Mouse (Mus musculus) hindbrain, embryonic 16.5 days (tissue): ENCODE measurements around the gene Evc2. TPM values are rescaled to one million over a fixed set of nuclear protein-coding genes. Genes with fewer than 3 reads are reported as not detected.

Experiments used
- ATAC-seq: fragments of 200-750 bp; cut with Nextera tagmentation; 2 replicates; pipeline ENCODE4 v1.8.0; 2017; ENCODE audit warnings: moderate TSS enrichment, moderate library complexity
- H3K27ac ChIP-seq: fragments of 300-500 bp; sonication (generic); 2 replicates; pipeline ENCODE4 v1.5.1; 2014; ENCODE audit warnings: low read depth, mild to moderate bottlenecking, control low read depth, low read length, moderate library complexity
- H3K27me3 ChIP-seq: fragments of 300-500 bp; sonication (generic); replicated peaks from 2 replicates; pipeline ENCODE4 v1.6.1; 2014; ENCODE audit warnings: low read length; ENCODE audit not compliant: control insufficient read depth, insufficient read depth
- H3K36me3 ChIP-seq: fragments of 300-500 bp; sonication (generic); 2 replicates; pipeline ENCODE4 v1.6.1; 2014; ENCODE audit warnings: mild to moderate bottlenecking, low read length, moderate library complexity, mixed read lengths; ENCODE audit not compliant: control insufficient read depth, insufficient read depth
- H3K4me1 ChIP-seq: fragments of 300-500 bp; sonication (generic); 2 replicates; pipeline ENCODE4 v1.6.1; 2014; ENCODE audit warnings: low read depth, low read length; ENCODE audit not compliant: control insufficient read depth, insufficient read depth
- H3K4me2 ChIP-seq: fragments of 300-500 bp; sonication (generic); 2 replicates; pipeline ENCODE4 v1.6.1; 2014; ENCODE audit warnings: mild to moderate bottlenecking, low read length, control low read depth, moderate library complexity
- H3K4me3 ChIP-seq: fragments of 300-500 bp; sonication (generic); 2 replicates; pipeline ENCODE4 v1.5.1; 2014; ENCODE audit warnings: mild to moderate bottlenecking, low read length, control low read depth, moderate library complexity
- H3K9ac ChIP-seq: fragments of 300-500 bp; sonication (generic); 2 replicates; pipeline ENCODE4 v1.6.1; 2014; ENCODE audit warnings: low read depth, mild to moderate bottlenecking, control low read depth, low read length, moderate library complexity
- H3K9me3 ChIP-seq: fragments of 300-500 bp; sonication (generic); 2 replicates; pipeline ENCODE4 v1.6.1; 2014; ENCODE audit warnings: mild to moderate bottlenecking, low read length, moderate library complexity; ENCODE audit not compliant: control insufficient read depth
- WGBS: fragments of 180-500 bp; shearing (Covaris S2); extraction: QIAGEN DNeasy Blood & Tissue Kit; methylation state at CpG from one replicate; pipeline ENCODE4 v1.1.7; 2014; 5-methylcytosine and 5-hydroxymethylcytosine counted together
- polyA plus RNA-seq: library from polyadenylated mRNA; unstranded; fragments of >200 nt; fragmentation: Nextera tagmentation; extraction: Ambion mirVana; gene quantifications from 2 replicates; pipeline ENCODE4 v1.2.1, GENCODE M21; 2015

Evc2 gene
- polyA plus RNA-seq, 1 experiment from 2014 or later, result 5.2 TPM

GRCm38 (mm10) chr5:37388646-37389045 is 50.3 kb downstream of the Evc2 start:
- no peaks in the 10 kb centered on the region for H3K36me3 ChIP-seq
- H3K4me1 ChIP-seq, result no peaks in the 10 kb centered on the region
- H3K4me3 ChIP-seq, result no peak overlapping the region
- H3K9ac ChIP-seq, result no peak overlapping the region
- no peak overlapping the region for H3K27ac ChIP-seq
- no peaks in the 10 kb centered on the region for H3K9me3 ChIP-seq
- 85% methylated on average over 3 of the region's 3 CpGs for WGBS
- no peaks in the 10 kb centered on the region for H3K27me3 ChIP-seq
- no peak overlapping the region for H3K4me2 ChIP-seq
- ATAC-seq, result no peak

GRCm38 (mm10) chr5:37389808-37390495 is 51.7 kb downstream of the Evc2 start:
- no peak overlapping the region for H3K4me3 ChIP-seq
- ATAC-seq, result no peak
- H3K36me3 ChIP-seq, result no peaks in the 10 kb centered on the region
- peaks cover under 1% of the 10 kb centered on the region; the same call in 1 of the 2 replicates for H3K4me1 ChIP-seq
- H3K27me3 ChIP-seq, result no peaks in the 10 kb centered on the region
- H3K27ac ChIP-seq, result no peak overlapping the region
- 75% methylated on average over 13 of the region's 13 CpGs for WGBS
- H3K9ac ChIP-seq, result no peak overlapping the region
- H3K4me2 ChIP-seq, result no peak overlapping the region
- no peaks in the 10 kb centered on the region for H3K9me3 ChIP-seq

GRCm38 (mm10) chr5:37390923-37391322 is 52.6 kb downstream of the Evc2 start:
- no peak overlapping the region for H3K27ac ChIP-seq
- no peaks in the 10 kb centered on the region for H3K9me3 ChIP-seq
- 93% methylated on average over 10 of the region's 10 CpGs for WGBS
- no peak overlapping the region for H3K4me2 ChIP-seq
- H3K9ac ChIP-seq, result no peak overlapping the region
- H3K36me3 ChIP-seq, result no peaks in the 10 kb centered on the region
- ATAC-seq, result no peak
- H3K27me3 ChIP-seq, result no peaks in the 10 kb centered on the region
- no peak overlapping the region for H3K4me3 ChIP-seq
- H3K4me1 ChIP-seq, result peaks cover 10% of the 10 kb centered on the region

GRCm38 (mm10) chr5:37391901-37392300 is 53.6 kb downstream of the Evc2 start:
- Histone ChIP-seq H3K36me3 (no peaks in the 10 kb centered on the region), H3K4me2 (no peak overlapping the region), H3K4me3 (no peak overlapping the region), H3K27ac (no peak overlapping the region), H3K4me1 (peaks cover 10% of the 10 kb centered on the region), H3K27me3 (no peaks in the 10 kb centered on the region), H3K9me3 (no peaks in the 10 kb centered on the region), H3K9ac (no peak overlapping the region)
- WGBS, result 88% methylated on average over 10 of the region's 10 CpGs
- ATAC-seq, result no peak

- Histone ChIP-seq H3K36me3 (0 out of 2 replicates have a peak, but pooled peaks cover 2% of the 10 kb centered on the region), H3K9ac (no peak overlapping the region), H3K4me1 (peaks cover 10% of the 10 kb centered on the region), H3K4me3 (no peak overlapping the region), H3K9me3 (no peaks in the 10 kb centered on the region), H3K4me2 (peak overlapping the region; percentile 27; the same call in 1 of the 2 replicates), H3K27me3 (no peaks in the 10 kb centered on the region), H3K27ac (peak overlapping the region; percentile 25; the same call in 1 of the 2 replicates)
- peak; percentile 59 for ATAC-seq
- WGBS, result 41% methylated on average over 22 of the region's 22 CpGs
Observed at GRCm38 (mm10) chr5:37395172-37396030, 57.1 kb downstream of the Evc2 start.

- Histone ChIP-seq H3K4me2 (no peak overlapping the region), H3K9me3 (no peaks in the 10 kb centered on the region), H3K27me3 (no peaks in the 10 kb centered on the region), H3K27ac (no peak overlapping the region), H3K36me3 (no peaks in the 10 kb centered on the region), H3K4me3 (no peak overlapping the region), H3K4me1 (no peaks in the 10 kb centered on the region), H3K9ac (no peak overlapping the region)
- WGBS, result 79% methylated on average over 6 of the region's 6 CpGs
- ATAC-seq, result no peak
Observed at GRCm38 (mm10) chr5:37419028-37419427, 80.7 kb downstream of the Evc2 start.

- Histone ChIP-seq H3K27me3 (no peaks in the 10 kb centered on the region), H3K9me3 (no peaks in the 10 kb centered on the region), H3K4me3 (no peak overlapping the region), H3K4me1 (no peaks in the 10 kb centered on the region), H3K9ac (no peak overlapping the region), H3K36me3 (no peaks in the 10 kb centered on the region), H3K27ac (no peak overlapping the region), H3K4me2 (no peak overlapping the region)
- no peak for ATAC-seq
Observed at GRCm38 (mm10) chr5:37427210-37427609, 88.9 kb downstream of the Evc2 start.

GRCm38 (mm10) chr5:37435417-37435816 is 97.1 kb downstream of the Evc2 start:
- no peak overlapping the region for H3K4me2 ChIP-seq
- WGBS, result 68% methylated on average over 3 of the region's 3 CpGs
- H3K36me3 ChIP-seq, result no peaks in the 10 kb centered on the region
- ATAC-seq, result no peak
- H3K9ac ChIP-seq, result no peak overlapping the region
- H3K27ac ChIP-seq, result no peak overlapping the region
- no peak overlapping the region for H3K4me3 ChIP-seq
- no peaks in the 10 kb centered on the region for H3K27me3 ChIP-seq
- H3K9me3 ChIP-seq, result no peaks in the 10 kb centered on the region
- no peaks in the 10 kb centered on the region for H3K4me1 ChIP-seq

GRCm38 (mm10) chr5:37442767-37443166 is 104.5 kb downstream of the Evc2 start:
- H3K4me1 ChIP-seq, result no peaks in the 10 kb centered on the region
- no peak overlapping the region for H3K4me3 ChIP-seq
- no peaks in the 10 kb centered on the region; the same call in 1 of the 2 replicates for H3K9me3 ChIP-seq
- H3K27me3 ChIP-seq, result no peaks in the 10 kb centered on the region
- 88% methylated on average over 2 of the region's 2 CpGs for WGBS
- no peaks in the 10 kb centered on the region for H3K36me3 ChIP-seq
- H3K4me2 ChIP-seq, result no peak overlapping the region
- ATAC-seq, result no peak
- H3K27ac ChIP-seq, result no peak overlapping the region
- H3K9ac ChIP-seq, result no peak overlapping the region
